Mouse (Mus musculus): Measurements from ENCODE around the gene Lkaaear1. TPM values are rescaled to one million over a fixed set of nuclear protein-coding genes. Genes with fewer than 3 reads are reported as not detected.
A peak's percentile ranks its signal among the peaks of the same experiment; 100 is the strongest.

Gene Lkaaear1
- total RNA-seq (2021), result not detected

DNA sequence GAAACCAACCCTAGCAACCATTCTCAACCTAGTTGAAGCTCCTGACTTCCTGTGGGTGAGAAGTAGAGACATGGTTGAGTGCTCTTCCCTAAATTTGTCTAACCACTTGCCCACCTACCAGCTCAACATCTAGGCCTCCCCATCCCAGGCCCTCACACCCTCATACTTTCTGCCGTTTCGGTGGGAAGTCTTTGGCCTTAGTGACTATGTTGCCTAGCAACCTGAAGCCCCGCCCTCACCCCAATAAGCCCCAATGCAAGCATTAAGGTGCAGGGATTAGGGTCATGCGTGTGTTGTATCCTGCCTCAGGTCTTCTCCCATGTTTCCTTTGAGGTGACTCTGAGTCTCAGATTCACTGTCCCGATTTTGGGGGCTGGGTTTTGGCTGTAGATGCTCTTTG is at the start of gene Lkaaear1:
Gene Lkaaear1 (minus strand): TSS at position 202 of the 400 bp plus-strand sequence.
- no peak for DNase-seq
- intact Hi-C loops (cut with DNase I), result no loop called here

DNA sequence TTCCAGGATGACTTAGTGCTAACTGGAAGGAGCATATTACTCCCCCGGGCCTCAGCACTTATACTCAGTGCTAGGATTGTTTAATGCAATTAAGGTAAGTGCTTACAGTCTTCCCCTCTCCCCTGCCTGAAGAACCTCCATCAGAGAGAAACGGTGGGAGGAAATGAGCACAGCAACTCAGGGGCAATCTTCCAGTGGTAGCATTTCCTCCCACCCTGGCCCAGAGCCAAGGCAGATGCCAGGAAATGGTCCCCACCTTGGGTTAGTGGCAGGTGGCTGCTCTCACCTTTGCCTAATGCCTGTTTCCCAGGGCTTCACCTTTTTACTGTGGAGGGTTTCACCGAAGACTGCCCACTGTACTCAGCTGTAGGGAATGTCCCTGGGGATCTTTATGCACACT is 31.8 kb upstream of the Lkaaear1 start:
- intact Hi-C loops (cut with DNase I), result no loop called here
- no peak for DNase-seq

DNA sequence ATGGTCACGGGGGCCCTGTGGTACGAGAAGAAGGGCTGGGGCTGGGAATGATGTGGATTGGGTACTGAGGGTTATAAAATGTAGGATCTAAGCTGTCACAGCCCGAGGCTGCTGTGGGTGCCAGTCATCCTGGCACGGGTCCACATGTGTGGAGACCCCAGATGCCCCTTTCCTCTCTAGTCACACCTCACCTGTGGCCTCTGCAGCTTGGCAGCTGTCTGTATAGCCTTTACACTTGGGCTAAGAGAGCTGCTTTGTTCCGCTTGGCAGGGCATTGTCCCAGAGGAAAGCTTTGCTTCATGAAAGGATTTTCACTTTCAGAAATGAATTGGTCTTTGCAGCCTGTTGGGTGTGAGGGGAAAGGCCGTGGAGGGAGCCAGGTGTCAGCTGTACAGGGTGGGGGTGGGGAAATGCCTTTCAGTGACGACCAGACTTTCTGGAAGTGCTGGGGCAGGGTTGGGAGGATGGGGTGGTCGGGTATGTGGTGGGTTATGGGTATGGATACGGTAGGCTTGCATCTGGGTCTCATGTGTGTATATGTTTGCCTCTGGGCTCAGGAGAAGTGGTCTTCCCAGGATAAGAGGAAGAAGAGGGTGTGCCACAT is 29.5 kb upstream of the Lkaaear1 start:
- no peak for DNase-seq
- intact Hi-C loops (cut with DNase I), result no loop called here

DNA sequence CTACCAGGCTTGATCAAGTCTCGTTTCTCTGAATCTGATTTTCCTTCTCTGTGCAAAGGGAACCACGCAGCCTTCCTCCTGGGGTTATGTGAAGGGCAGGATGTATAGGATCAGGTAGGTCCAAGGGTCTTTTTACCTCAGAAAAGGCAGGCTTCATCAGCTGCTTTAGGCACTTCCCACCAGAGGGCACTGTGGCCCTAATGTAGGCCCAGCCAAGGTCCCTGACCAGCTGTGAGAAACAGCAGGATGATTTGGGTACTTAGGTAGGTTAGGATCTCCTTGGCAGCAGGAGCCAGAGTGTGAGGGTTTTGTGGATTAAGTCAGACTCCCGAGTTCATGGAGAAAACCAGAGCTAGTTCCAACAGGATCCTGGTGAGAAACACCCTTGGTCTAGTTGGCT is 24.0 kb upstream of the Lkaaear1 start:
- intact Hi-C loops (cut with DNase I), result loop anchor here (1.0 kb wide), 1 partner anchor 145 kb away; no protein-coding TSS in a partner anchor
- peak; percentile 13 to 34 for DNase-seq

DNA sequence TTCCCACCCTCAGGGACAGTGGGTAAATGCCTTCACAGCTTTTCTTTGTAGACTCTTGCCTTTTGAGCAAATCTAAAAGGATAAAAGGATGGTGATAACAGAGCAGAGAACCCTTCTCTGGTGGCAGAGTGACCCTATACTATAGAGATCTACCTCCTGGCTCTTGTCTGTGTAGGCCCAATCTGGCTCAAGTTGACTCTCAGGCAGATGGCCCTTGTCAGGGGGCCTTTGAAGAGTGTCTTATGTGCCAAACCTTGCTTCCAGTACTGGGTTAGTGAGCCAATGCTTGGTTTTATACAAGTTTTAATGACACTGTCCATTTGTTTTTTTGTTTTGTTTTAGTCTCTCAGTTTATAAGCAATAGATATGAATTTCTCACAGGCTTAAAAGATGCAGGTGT is 23.0 kb upstream of the Lkaaear1 start:
- intact Hi-C loops (cut with DNase I), result no loop called here
- DNase-seq, result no peak

DNA sequence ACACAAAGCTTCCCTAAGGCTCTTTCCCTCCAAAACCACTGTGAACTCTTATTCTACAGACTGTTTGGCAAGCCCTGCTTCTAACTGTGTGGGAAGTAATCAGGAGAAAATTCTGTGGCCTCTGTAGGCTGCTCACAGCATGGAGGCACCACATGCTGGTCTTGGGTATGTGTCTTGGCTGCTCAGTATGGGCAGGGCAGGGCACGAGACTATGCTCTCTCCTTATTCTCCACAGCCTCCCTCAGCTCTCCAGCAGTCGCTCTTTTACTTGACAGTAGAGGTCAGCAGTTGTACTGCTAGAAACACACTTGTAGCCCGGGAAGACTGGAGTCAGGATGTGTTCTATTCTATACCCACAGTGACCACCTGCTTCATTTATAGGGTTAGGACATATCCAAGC is 21.8 kb upstream of the Lkaaear1 start:
- DNase-seq, result no peak
- intact Hi-C loops (cut with DNase I), result no loop called here

DNA sequence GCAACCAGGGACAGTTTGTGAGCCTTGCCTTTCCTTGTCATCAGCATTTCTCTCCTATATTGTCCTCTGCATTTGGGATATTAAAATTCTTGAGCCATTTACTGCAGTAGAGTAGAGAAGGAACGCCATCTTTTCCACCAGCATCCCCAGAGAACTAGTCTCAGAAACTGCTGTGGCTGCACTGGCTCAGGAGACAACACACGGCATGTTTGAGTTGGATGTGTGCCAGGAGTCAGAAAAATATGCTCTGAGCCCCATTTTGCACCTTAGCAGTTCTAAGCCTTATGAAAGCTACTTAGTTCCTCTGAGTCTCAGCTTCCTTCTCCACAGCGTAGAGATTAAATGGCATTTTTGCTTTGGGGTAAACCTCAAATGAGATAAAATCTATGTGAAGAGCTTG is 18.7 kb upstream of the Lkaaear1 start:
- DNase-seq, result no peak
- intact Hi-C loops (cut with DNase I), result no loop called here

DNA sequence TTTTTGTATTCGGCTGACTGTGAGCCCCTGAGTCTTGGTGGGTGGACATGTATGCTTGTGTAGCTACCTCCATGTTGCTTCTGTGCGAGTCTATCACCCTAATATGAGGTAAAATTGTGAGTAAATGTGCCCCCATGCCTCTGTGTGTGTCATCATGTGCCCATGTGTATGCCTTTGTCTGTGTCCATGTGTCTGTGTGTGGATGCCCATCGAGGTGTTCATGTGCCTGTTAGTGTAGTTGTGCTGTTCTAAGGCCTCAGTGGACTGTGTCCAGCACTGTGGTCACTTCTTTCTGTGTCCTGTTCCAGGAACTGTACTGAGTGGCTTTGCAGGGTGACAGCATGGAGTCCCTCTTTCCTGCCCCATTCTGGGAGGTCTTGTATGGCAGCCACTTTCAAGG is 17.1 kb upstream of the Lkaaear1 start:
- intact Hi-C loops (cut with DNase I), result no loop called here
- DNase-seq, result no peak

DNA sequence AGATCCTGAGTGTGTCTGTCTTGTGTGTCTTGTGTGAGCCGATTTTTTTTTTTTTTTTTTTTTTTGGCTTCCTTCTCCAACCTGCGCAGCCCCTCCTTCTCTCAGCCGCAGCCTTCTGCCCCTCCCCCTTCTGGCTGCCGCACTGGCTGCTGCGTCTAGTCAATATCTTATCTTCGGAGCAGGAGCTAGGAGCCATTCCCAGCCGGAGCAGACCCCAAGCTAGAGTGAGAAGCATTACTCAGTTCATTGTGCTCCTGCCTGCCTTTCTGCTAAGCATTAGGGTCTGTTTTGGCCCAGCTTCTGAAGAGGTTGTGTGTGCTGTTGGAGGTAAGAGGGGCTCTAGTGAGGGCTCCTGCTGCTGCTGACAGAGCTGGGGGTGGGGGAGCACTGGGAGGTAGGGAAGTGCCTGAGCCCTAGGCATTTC is 16.7 kb upstream of the Lkaaear1 start, which contains the start of gene Oprl1:
Gene Oprl1 (plus strand): TSS at position 114 of the 424 bp plus-strand sequence.
- intact Hi-C loops (cut with DNase I), result no loop called here

DNA sequence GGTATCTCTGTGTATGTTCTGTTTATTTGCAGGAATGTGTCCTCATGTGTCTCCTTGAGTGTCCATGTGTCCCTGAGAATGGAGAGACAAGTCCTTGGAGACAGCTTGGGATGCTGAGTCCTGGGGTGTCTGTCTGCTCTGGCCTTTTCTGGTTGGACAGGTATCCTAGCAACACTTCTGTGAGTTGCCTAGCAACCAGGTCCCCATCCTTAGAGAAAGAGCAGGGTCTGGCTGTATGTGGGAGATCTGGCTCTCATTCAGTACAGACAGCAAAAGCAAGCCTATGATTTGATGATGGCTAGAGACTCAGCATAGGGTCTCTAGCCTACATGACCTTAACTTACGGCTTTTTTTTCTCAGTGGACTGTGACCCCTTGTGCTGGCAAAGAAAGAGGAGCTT is 15.5 kb upstream of the Lkaaear1 start:
- intact Hi-C loops (cut with DNase I), result no loop called here

More for the DNA sequence above, 16.7 kb upstream of the Lkaaear1 start, which contains the start of gene Oprl1:
- DNase-seq, result no peak

DNA sequence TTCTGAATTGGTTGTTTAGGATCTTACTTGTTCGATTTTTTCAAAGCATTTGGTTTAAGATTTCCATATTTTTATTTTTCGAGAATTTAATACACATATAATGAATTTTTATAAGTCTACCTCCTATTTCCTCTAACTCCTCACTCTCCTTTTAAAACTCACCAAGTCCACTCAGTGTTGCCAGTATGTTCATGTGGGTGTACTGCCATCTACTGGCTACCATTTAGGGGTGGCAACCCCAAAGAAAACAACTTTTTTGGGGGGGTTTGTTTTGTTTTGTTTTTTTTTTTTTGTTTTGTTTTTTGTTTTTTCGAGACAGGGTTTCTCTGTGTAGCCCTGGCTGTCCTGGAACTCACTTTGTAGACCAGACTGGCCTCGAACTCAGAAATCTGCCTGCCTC is 8.4 kb upstream of the Lkaaear1 start:
- peak in 1 of 2 experiments; percentile 23 for DNase-seq
- intact Hi-C loops (cut with DNase I), result loop anchor here (1.0 to 2.0 kb wide), 2 partner anchors 48 to 84 kb away; no protein-coding TSS in a partner anchor

More for the DNA sequence above, 15.5 kb upstream of the Lkaaear1 start:
- DNase-seq, result no peak

DNA sequence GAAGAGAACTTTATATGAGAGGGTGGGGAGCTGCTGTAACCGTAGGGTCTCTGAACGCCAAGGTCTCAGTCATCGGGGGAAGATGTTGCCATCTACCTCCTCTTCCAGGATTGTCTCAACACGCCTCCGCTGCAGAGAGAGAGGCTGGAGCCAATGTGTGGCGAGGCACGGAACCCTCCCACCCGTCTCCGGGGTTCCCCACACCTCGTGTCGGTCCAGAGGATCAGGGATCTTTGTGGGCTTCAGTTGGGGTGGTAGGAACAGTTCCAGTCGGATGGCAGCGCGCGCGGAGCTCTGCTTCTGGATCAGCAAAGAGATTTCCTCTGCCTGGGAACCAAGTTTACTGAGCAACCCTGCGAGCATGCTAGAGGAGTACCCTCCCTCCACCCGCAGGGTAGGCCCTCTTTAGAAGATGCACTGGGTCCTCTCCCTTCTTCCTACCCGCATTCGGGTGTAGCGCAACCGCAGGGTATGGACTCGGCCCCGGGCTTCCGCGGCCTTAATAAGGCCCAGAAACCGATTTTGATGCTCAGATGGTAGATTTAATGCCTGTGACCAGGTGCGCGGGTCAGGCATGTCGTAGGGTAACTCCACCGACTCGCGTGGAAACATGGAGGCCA is 1.3 kb downstream of the Lkaaear1 start:
- intact Hi-C loops (cut with DNase I), result no loop called here
- no peak for DNase-seq

DNA sequence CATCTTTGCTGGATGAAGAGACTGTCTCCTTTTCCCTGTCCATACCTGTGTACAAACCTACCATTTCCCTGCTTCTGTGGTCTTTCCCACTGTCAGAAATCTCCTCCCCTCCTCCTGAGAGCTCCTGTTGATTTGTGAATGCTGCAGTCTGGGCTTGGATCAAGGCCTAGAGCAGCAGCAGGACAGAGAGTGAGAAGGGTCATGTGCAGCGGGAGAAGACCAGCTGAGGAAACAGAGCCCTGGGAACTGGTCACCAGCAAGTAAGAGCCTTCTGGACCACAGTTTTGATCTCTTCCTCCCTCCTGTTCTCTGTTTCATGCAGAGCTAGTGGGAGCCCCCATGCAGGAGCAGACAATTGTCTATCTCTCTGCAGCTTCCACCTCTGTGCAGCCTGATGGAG is 2.5 kb downstream of the Lkaaear1 start:
- intact Hi-C loops (cut with DNase I), result no loop called here
- DNase-seq, result no peak

DNA sequence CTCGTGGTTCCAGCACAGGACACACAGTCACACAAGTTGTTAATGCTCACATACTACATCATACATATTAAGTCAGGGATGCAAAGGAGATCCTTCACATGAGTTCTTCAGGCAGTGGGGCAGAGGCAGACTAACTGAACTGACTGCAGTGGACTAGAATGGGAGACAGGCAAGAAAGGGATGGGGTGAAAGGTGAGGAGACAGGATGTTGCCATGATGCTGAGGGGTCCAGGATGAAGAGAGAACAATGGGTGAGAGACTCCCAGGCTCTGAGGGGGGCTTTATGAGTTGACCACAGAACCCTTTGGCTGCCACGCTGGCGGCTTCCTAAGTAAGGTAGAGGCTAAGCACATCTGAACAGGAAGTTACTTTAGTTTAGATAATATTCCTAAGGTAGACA is 3.7 kb downstream of the Lkaaear1 start:
- intact Hi-C loops (cut with DNase I), result no loop called here
- no peak for DNase-seq

DNA sequence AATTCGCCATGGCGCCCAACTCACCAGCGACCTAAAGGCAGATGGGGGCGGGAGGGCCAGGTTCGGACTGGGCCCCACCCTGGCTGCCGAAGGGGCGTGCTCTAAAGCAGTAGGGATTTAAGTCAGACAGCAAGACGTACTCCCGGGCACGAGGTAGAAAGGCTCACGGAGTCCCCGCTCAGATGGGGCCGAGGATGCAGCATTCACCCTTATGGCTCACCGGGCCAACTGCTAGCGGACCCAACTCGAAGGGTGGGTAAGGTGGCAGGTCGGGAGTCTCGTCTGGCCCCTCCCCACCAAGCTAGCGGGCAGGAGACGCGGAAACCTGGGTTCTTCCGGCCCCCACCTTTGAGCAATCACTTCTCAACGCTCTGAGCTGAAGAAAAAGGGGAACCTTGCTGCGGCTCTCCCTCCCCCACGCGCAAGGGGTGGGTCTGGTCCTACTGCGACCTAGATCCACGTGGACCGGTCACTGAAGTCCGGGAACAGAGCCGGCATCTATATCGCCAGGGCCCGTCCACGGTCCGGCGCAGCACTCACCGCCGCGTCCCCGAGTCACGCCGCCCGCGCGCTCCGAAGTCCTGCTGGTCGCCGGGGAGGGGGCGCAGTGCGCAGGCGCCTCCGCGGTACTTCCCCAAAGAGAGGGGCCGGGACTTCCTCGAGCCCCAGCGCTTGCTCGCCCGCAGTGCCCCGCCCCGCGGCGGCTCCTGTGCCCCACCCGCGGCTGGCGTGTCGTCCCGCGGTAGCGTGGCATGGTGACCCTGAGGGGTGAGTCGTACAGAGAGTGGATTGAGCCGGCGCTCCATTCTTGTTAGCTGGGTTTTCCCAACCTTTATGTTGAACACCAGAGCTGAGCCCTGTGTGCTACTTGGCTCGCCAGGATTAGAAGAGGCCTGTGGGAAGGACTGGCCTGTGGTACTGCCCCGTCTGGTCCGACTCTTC is 4.6 kb downstream of the Lkaaear1 start, which contains the start of gene Rgs19:
Gene Rgs19 (minus strand): TSS at position 639 of the 942 bp plus-strand sequence.
- peak; percentile 84 to 88 for DNase-seq
- intact Hi-C loops (cut with DNase I), result no loop called here

DNA sequence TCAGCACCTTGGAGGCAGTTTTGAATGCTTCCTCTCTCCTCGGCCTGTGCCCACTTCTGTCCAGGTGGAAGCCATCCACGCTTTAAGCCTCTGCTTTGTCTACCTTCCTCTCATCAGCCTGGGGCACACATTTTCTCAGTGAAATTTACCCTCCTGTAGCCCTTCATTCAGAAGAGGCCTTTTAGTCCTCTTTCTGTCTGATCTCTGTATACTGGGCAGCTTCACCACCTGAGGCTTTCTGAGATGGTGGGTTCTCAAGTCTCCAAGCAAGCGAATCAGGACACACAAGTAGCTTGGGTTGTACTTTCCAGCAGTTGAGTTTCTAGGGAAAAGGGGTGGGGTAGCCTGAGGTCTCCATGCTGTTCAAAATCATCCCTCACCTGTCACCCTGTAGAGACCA is 5.9 kb downstream of the Lkaaear1 start:
- no peak for DNase-seq
- intact Hi-C loops (cut with DNase I), result no loop called here

DNA sequence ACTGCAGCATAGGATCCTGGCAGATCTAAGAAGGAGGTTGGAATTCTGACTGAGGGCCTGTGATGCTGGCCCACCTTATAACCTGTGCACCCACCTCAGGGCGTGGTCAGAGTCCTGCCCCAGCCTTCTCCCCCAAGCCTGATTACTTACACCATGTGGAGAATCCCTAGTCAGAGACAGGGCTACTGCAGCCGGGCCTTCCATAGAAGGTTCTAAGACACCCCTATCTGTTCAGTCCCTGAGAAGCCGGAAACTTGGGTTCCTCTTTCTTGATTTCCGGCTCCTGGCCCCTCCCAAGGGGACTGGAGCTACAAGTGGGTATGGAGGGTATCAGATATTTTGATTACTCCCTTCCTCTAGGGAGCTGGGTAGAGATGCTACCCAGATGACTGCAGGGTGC is 6.7 kb downstream of the Lkaaear1 start:
- intact Hi-C loops (cut with DNase I), result no loop called here
- DNase-seq, result no peak

DNA sequence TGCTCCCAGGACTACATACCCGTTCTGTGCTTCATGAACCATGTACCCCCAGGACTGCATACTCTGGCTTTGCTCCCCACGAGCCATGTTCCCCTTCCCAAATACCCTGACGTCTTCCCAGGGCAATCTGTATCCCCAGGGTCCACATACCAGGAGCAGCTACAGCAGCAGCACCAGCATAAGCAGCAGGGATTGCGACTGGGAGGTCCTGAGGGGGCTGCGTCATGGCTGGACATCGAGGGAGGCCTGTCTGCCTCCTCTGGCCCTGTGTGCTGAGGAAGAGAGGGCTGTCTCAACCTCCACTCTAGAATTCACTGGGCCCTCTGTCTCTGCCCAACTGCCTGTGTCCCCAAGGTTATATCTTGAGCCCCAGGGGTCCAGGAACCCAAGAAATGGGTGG is 7.2 kb downstream of the Lkaaear1 start:
- no peak for DNase-seq
- intact Hi-C loops (cut with DNase I), result no loop called here

DNA sequence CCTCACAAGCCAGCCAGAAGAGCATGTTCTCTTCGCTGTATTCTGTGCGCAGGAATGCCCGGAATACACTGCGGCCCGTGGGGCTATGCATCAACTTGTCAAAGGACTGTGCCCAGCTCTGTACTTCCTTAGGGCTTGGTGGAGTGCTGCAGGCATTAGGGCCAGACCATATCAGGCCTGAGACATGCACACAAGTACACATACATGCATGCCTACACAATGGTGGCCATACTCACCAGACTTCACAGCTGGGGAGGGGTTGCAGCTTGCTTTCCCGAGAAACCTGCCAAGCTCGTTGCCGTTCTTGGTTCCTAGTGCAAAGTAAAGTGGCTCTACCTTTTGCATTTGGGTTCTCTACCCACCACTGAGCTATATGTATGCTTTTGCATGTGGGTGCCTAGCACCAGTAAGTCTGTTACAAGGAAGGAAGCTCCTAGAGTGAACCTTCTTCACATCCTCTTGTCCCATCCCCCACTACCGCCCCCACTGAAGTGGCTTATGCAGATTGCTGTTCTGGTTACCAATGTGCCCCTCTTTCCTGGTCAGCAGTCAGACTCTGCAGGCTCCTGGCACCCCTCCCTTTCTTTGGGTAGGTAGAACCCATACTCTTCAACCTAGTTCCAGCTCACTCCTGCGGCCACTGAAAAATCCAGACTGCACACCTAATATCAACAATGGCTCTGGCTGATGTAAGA is 8.6 kb downstream of the Lkaaear1 start:
- DNase-seq, result no peak
- intact Hi-C loops (cut with DNase I), result no loop called here

DNA sequence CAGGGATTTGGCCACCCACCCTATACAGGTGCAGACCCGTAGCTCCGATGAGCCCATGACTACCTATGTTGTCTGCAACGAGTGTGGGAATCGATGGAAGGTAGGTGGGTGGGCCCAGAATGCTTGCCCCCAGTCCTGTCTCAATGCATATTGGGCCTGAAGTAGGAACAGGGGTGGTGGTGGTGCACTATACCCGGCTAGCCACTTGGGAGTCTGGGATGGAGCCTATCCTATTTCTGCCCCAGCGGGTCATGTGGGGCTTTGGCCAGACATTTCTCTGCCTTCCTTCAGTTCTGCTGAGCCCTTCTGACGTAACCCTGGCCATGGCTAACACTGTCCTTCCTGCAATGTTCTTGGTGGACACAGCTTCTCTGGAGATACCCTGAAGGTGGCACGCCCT is 10.7 kb downstream of the Lkaaear1 start:
- no peak for DNase-seq
- intact Hi-C loops (cut with DNase I), result no loop called here

DNA sequence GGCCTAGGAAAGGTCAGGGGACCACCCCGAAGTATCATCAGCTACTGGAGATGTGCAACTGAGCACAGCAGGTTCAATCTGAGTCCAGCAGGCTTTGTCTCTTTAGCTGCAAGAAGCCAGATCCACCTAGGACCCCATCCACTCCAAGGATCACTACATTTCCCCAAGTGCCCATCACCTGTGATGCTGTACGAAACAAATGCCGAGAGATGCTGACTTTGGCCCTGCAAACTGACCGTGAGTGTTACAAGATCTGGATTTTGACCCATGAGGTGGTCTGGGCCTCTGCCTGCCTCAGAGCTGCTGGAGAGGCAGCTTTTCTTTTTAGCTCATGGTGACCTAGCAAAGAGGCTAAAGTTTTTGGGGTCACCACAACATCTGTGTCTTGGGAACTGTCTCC is 12.6 kb downstream of the Lkaaear1 start:
- DNase-seq, result no peak
- intact Hi-C loops (cut with DNase I), result no loop called here
